Mouse (Mus musculus) heart, adult 2 months (tissue): Measurements from ENCODE around the gene Slc22a15.

ENCODE experiments used
- CTCF ChIP-seq: fragments of 200-600 bp; IDR thresholded peaks from 2 replicates; pipeline ENCODE4 v1.8.1; 2022; ENCODE audit warnings: antibody characterized with exemption, mild to moderate bottlenecking, moderate library complexity
- EP300 ChIP-seq: fragments of 200-500 bp; IDR thresholded peaks from 2 replicates; pipeline ENCODE4 v1.6.1; 2011; ENCODE audit warnings: low read depth, low read length, control low read depth; ENCODE audit not compliant: insufficient read depth

GRCm38 (mm10) chr3:101829881-101830616 is 94.2 kb downstream of the Slc22a15 start:
- no peak for TF ChIP-seq CTCF
- TF ChIP-seq EP300, result no peak
